Mouse (Mus musculus) lung, postnatal 0 days (tissue): ENCODE results near the gene Msmp.

Experiments
- CTCF ChIP-seq: IDR thresholded peaks from 2 replicates; pipeline ENCODE4 v1.5.1; 2016; ENCODE audit warnings: antibody characterized with exemption, mild to moderate bottlenecking
- EP300 ChIP-seq: IDR thresholded peaks from 2 replicates; pipeline ENCODE4 v1.6.1; 2016; ENCODE audit warnings: antibody characterized with exemption, mild to moderate bottlenecking, control low read depth

- TF ChIP-seq CTCF (no peak), EP300 (no peak; the same call in 1 of the 2 replicates)
These were observed 21.3 kb downstream of the Msmp start for GRCm38 (mm10) chr4:43562769-43563600.
